Mouse (Mus musculus) neural tube, embryonic 13.5 days (tissue): ENCODE measurements around the gene Pfkp. TPM values are rescaled to one million over a fixed set of nuclear protein-coding genes. Genes with fewer than 3 reads are reported as not detected.

Experiments
- ATAC-seq: fragments of 200-750 bp; cut with Nextera tagmentation; 2 replicates; pipeline ENCODE4 v1.8.0; 2017; ENCODE audit warnings: low read depth, mild to moderate bottlenecking, moderate TSS enrichment, moderate library complexity
- H3K27ac ChIP-seq: fragments of 300-500 bp; sonication (generic); replicated peaks from 2 replicates; pipeline ENCODE4 v1.5.1; 2015; ENCODE audit warnings: moderate library complexity, mild to moderate bottlenecking, inconsistent platforms
- H3K27me3 ChIP-seq: fragments of 300-500 bp; sonication (generic); 2 replicates; pipeline ENCODE4 v1.6.1; 2015; ENCODE audit warnings: mild to moderate bottlenecking, inconsistent platforms
- H3K36me3 ChIP-seq: fragments of 300-500 bp; sonication (generic); 2 replicates; pipeline ENCODE4 v1.6.1; 2015; ENCODE audit warnings: mild to moderate bottlenecking, inconsistent platforms
- H3K4me1 ChIP-seq: fragments of 300-500 bp; sonication (generic); replicated peaks from 2 replicates; pipeline ENCODE4 v1.6.1; 2015; ENCODE audit warnings: inconsistent platforms
- H3K4me2 ChIP-seq: fragments of 300-500 bp; sonication (generic); 2 replicates; pipeline ENCODE4 v1.6.1; 2015; ENCODE audit warnings: inconsistent platforms, mild to moderate bottlenecking, moderate library complexity
- H3K4me3 ChIP-seq: fragments of 300-500 bp; sonication (generic); 2 replicates; pipeline ENCODE4 v1.5.1; 2015; ENCODE audit warnings: mild to moderate bottlenecking, inconsistent platforms
- H3K9ac ChIP-seq: fragments of 300-500 bp; sonication (generic); 2 replicates; pipeline ENCODE4 v1.6.1; 2015; ENCODE audit warnings: moderate library complexity, mild to moderate bottlenecking, inconsistent platforms
- H3K9me3 ChIP-seq: fragments of 300-500 bp; sonication (generic); 2 replicates; pipeline ENCODE4 v1.6.1; 2016; ENCODE audit warnings: inconsistent platforms
- WGBS: fragments of 180-500 bp; shearing (Covaris S2); methylation state at CpG from one replicate; pipeline ENCODE4 v1.1.7; 2015; 5-methylcytosine and 5-hydroxymethylcytosine counted together
- polyA plus RNA-seq: library from polyadenylated mRNA; unstranded; fragments of >200 nt; fragmentation: Nextera tagmentation; extraction: Ambion mirVana; gene quantifications from 2 replicates; pipeline ENCODE4 v1.2.1, GENCODE M21; 2015

Pfkp gene
- polyA plus RNA-seq, 1 experiment from 2014 or later = 195 TPM

- no peak overlapping the region for H3K4me2 ChIP-seq
- no peaks in the 10 kb centered on the region for H3K27me3 ChIP-seq
- H3K4me1 ChIP-seq = 0 out of 2 replicates have a peak, but pooled peaks cover 5% of the 10 kb centered on the region
- no peaks in the 10 kb centered on the region for H3K36me3 ChIP-seq
- H3K4me3 ChIP-seq = no peak overlapping the region
- no peak overlapping the region for H3K9ac ChIP-seq
- H3K9me3 ChIP-seq = no peaks in the 10 kb centered on the region
- H3K27ac ChIP-seq = no peak overlapping the region
- no peak for ATAC-seq
- WGBS = 97% methylated on average over 3 of the region's 3 CpGs
Observed at GRCm38 (mm10) chr13:6627352-6627751, 21.2 kb downstream of the Pfkp start.

- H3K9me3 ChIP-seq = no peaks in the 10 kb centered on the region
- no peak overlapping the region for H3K4me2 ChIP-seq
- no peaks in the 10 kb centered on the region for H3K27me3 ChIP-seq
- H3K9ac ChIP-seq = no peak overlapping the region
- no peak overlapping the region for H3K27ac ChIP-seq
- WGBS = 69% methylated on average over 4 of the region's 4 CpGs
- no peak overlapping the region for H3K4me3 ChIP-seq
- no peak for ATAC-seq
- H3K4me1 ChIP-seq = no peaks in the 10 kb centered on the region
- no peaks in the 10 kb centered on the region for H3K36me3 ChIP-seq
Observed at GRCm38 (mm10) chr13:6626508-6627114, 22.0 kb downstream of the Pfkp start.

- Histone ChIP-seq H3K4me2 (no peak overlapping the region), H3K27me3 (no peaks in the 10 kb centered on the region), H3K27ac (no peak overlapping the region), H3K4me1 (no peaks in the 10 kb centered on the region), H3K4me3 (no peak overlapping the region), H3K9me3 (no peaks in the 10 kb centered on the region), H3K9ac (no peak overlapping the region), H3K36me3 (no peaks in the 10 kb centered on the region)
- ATAC-seq = no peak
- 87% methylated on average over 3 of the region's 3 CpGs for WGBS
Observed at GRCm38 (mm10) chr13:6625942-6626341, 22.6 kb downstream of the Pfkp start.

- 94% methylated on average over 2 of the region's 2 CpGs for whole genome bisulfite sequencing
- no peak for ATAC-seq
- no peak overlapping the region for H3K4me3 ChIP-seq
Observed at GRCm38 (mm10) chr13:6624604-6625003, 24.0 kb downstream of the Pfkp start.

GRCm38 (mm10) chr13:6624121-6624520 lies 24.5 kb downstream of the Pfkp start:
- Histone ChIP-seq H3K27me3 (no peaks in the 10 kb centered on the region), H3K9me3 (no peaks in the 10 kb centered on the region), H3K4me3 (no peak overlapping the region), H3K27ac (no peak overlapping the region), H3K4me2 (no peak overlapping the region), H3K4me1 (no peaks in the 10 kb centered on the region), H3K36me3 (0 out of 2 replicates have a peak, but pooled peaks cover 3% of the 10 kb centered on the region), H3K9ac (no peak overlapping the region)
- WGBS = 75% methylated on average over 4 of the region's 4 CpGs
- no peak for ATAC-seq

More at GRCm38 (mm10) chr13:6624604-6625003, 24.0 kb downstream of the Pfkp start:
- H3K27ac ChIP-seq = no peak overlapping the region
- H3K27me3 ChIP-seq = no peaks in the 10 kb centered on the region
- no peaks in the 10 kb centered on the region for H3K4me1 ChIP-seq
- no peak overlapping the region for H3K4me2 ChIP-seq
- H3K9ac ChIP-seq = no peak overlapping the region
- no peaks in the 10 kb centered on the region for H3K36me3 ChIP-seq
- no peaks in the 10 kb centered on the region for H3K9me3 ChIP-seq

- ATAC-seq = no peak
- Histone ChIP-seq H3K9me3 (no peaks in the 10 kb centered on the region), H3K9ac (no peak overlapping the region), H3K4me3 (no peak overlapping the region), H3K4me2 (no peak overlapping the region), H3K27me3 (no peaks in the 10 kb centered on the region), H3K4me1 (no peaks in the 10 kb centered on the region), H3K36me3 (peaks cover 16% of the 10 kb centered on the region), H3K27ac (no peak overlapping the region)
- 94% methylated on average over 20 of the region's 20 CpGs for WGBS
Observed at GRCm38 (mm10) chr13:6621831-6622230, 26.7 kb downstream of the Pfkp start.

GRCm38 (mm10) chr13:6620250-6620649 lies 28.3 kb downstream of the Pfkp start:
- WGBS = 91% methylated on average over 3 of the region's 3 CpGs
- no peak for ATAC-seq
- Histone ChIP-seq H3K9ac (no peak overlapping the region), H3K27ac (no peak overlapping the region), H3K4me2 (no peak overlapping the region), H3K4me1 (no peaks in the 10 kb centered on the region), H3K36me3 (peaks cover 21% of the 10 kb centered on the region), H3K4me3 (no peak overlapping the region), H3K9me3 (no peaks in the 10 kb centered on the region), H3K27me3 (no peaks in the 10 kb centered on the region)

GRCm38 (mm10) chr13:6618711-6619110 lies 29.9 kb downstream of the Pfkp start:
- 86% methylated on average over 3 of the region's 3 CpGs for WGBS
- no peak for ATAC-seq
- Histone ChIP-seq H3K27ac (no peak overlapping the region), H3K4me3 (no peak overlapping the region), H3K4me1 (no peaks in the 10 kb centered on the region), H3K9ac (no peak overlapping the region), H3K4me2 (no peak overlapping the region), H3K9me3 (no peaks in the 10 kb centered on the region), H3K27me3 (no peaks in the 10 kb centered on the region), H3K36me3 (peaks cover 28% of the 10 kb centered on the region)

GRCm38 (mm10) chr13:6613690-6614445 lies 34.7 kb downstream of the Pfkp start:
- ATAC-seq = no peak
- H3K36me3 ChIP-seq = peaks cover 23% of the 10 kb centered on the region
- no peaks in the 10 kb centered on the region for H3K9me3 ChIP-seq
- no peak overlapping the region for H3K4me3 ChIP-seq
- no peak overlapping the region for H3K27ac ChIP-seq
- H3K4me2 ChIP-seq = no peak overlapping the region
- no peak overlapping the region for H3K9ac ChIP-seq
- no peaks in the 10 kb centered on the region for H3K4me1 ChIP-seq
- no peaks in the 10 kb centered on the region for H3K27me3 ChIP-seq
- 93% methylated on average over 5 of the region's 5 CpGs for WGBS

GRCm38 (mm10) chr13:6602786-6603409 lies 45.7 kb downstream of the Pfkp start:
- Histone ChIP-seq H3K4me2 (no peak overlapping the region), H3K27ac (no peak overlapping the region), H3K9ac (no peak overlapping the region), H3K9me3 (no peaks in the 10 kb centered on the region), H3K36me3 (peaks cover 19% of the 10 kb centered on the region), H3K27me3 (no peaks in the 10 kb centered on the region), H3K4me3 (no peak overlapping the region), H3K4me1 (no peaks in the 10 kb centered on the region)
- 86% methylated on average over 10 of the region's 10 CpGs for WGBS
- no peak for ATAC-seq

GRCm38 (mm10) chr13:6601676-6602075 lies 46.9 kb downstream of the Pfkp start:
- Histone ChIP-seq H3K9me3 (no peaks in the 10 kb centered on the region), H3K36me3 (peaks cover 24% of the 10 kb centered on the region), H3K9ac (no peak overlapping the region), H3K4me3 (no peak overlapping the region), H3K27me3 (no peaks in the 10 kb centered on the region), H3K27ac (no peak overlapping the region), H3K4me1 (no peaks in the 10 kb centered on the region), H3K4me2 (no peak overlapping the region)
- WGBS = 92% methylated on average over 2 of the region's 2 CpGs
- ATAC-seq = no peak

DNA sequence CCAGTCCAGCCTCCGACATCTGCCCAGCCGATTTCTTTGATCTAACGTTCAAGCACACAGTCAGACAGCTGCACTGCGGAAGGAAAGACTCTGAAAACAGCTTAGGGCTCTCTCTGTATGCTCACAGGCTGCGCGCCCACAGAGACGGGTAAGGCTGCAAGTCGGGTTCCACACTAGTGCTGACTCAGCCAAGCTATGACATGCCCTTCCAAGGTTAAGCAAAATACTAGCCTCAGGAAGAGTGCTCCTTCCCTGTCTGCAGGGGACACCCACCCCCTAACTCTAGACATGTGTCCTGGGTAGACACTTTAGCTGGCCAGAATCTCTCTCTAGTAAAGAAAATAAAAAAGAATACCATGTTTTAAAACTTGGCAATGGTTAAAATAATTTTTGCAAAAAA lies 48.0 kb downstream of the Pfkp start:
- Histone ChIP-seq H3K4me2 (no peak overlapping the region), H3K27me3 (no peaks in the 10 kb centered on the region), H3K36me3 (peaks cover 24% of the 10 kb centered on the region), H3K27ac (no peak overlapping the region), H3K4me3 (no peak overlapping the region), H3K9me3 (no peaks in the 10 kb centered on the region), H3K4me1 (no peaks in the 10 kb centered on the region), H3K9ac (no peak overlapping the region)
- no peak for ATAC-seq
- 91% methylated on average over 8 of the region's 8 CpGs for WGBS
